Mouse (Mus musculus) embryonic facial prominence, embryonic 15.5 days (tissue): Measurements from ENCODE around the gene Gfer. TPM values are rescaled to one million over a fixed set of nuclear protein-coding genes. Genes with fewer than 3 reads are reported as not detected.
A peak's percentile ranks its signal among the peaks of the same experiment; 100 is the strongest.

ENCODE experiments used
- ATAC-seq: fragments of 200-750 bp; cut with Nextera tagmentation; 2 replicates; pipeline ENCODE4 v1.8.0; 2017; ENCODE audit warnings: low read depth, moderate TSS enrichment; ENCODE audit not compliant: insufficient number of reproducible peaks, low FRiP score, low TSS enrichment
- H3K27ac ChIP-seq: fragments of 300-500 bp; sonication (generic); replicated peaks from 2 replicates; pipeline ENCODE4 v1.5.1; 2015; ENCODE audit warnings: mild to moderate bottlenecking, inconsistent platforms
- H3K27me3 ChIP-seq: fragments of 300-500 bp; sonication (generic); 2 replicates; pipeline ENCODE4 v1.6.1; 2015; ENCODE audit warnings: inconsistent platforms
- H3K36me3 ChIP-seq: fragments of 300-500 bp; sonication (generic); 2 replicates; pipeline ENCODE4 v1.6.1; 2015; ENCODE audit warnings: mild to moderate bottlenecking, inconsistent platforms
- H3K4me1 ChIP-seq: fragments of 300-500 bp; sonication (generic); 2 replicates; pipeline ENCODE4 v1.6.1; 2015; ENCODE audit warnings: inconsistent platforms
- H3K4me2 ChIP-seq: fragments of 300-500 bp; sonication (generic); replicated peaks from 2 replicates; pipeline ENCODE4 v1.6.1; 2015; ENCODE audit warnings: mild to moderate bottlenecking, inconsistent platforms
- H3K4me3 ChIP-seq: fragments of 300-500 bp; sonication (generic); replicated peaks from 2 replicates; pipeline ENCODE4 v1.5.1; 2015; ENCODE audit warnings: mild to moderate bottlenecking, inconsistent platforms
- H3K9ac ChIP-seq: fragments of 300-500 bp; sonication (generic); 2 replicates; pipeline ENCODE4 v1.6.1; 2015; ENCODE audit warnings: inconsistent platforms
- H3K9me3 ChIP-seq: fragments of 300-500 bp; sonication (generic); replicated peaks from 2 replicates; pipeline ENCODE4 v1.6.1; 2016; ENCODE audit warnings: inconsistent platforms
- WGBS: fragments of 180-500 bp; shearing (Covaris S2); methylation state at CpG from one replicate; pipeline ENCODE4 v1.1.7; 2015; 5-methylcytosine and 5-hydroxymethylcytosine counted together
- polyA plus RNA-seq: library from polyadenylated mRNA; unstranded; fragments of >200 nt; fragmentation: Nextera tagmentation; extraction: Ambion mirVana; gene quantifications from 2 replicates; pipeline ENCODE4 v1.2.1, GENCODE M21; 2015

Gene Gfer
- polyA plus RNA-seq, 1 experiment from 2014 or later, result 35.2 TPM

GRCm38 (mm10) chr17:24733434-24734050 is 37.6 kb upstream of the Gfer start:
- 87% methylated on average over 21 of the region's 21 CpGs for WGBS
- no peak for ATAC-seq
- H3K4me3 ChIP-seq, result no peak overlapping the region

GRCm38 (mm10) chr17:24732233-24732935 is 36.4 kb upstream of the Gfer start:
- no peaks in the 10 kb centered on the region for H3K9me3 ChIP-seq
- no peak for ATAC-seq
- H3K4me1 ChIP-seq, result peaks cover 10% of the 10 kb centered on the region
- no peak overlapping the region for H3K4me2 ChIP-seq
- H3K27ac ChIP-seq, result no peak overlapping the region
- no peaks in the 10 kb centered on the region for H3K36me3 ChIP-seq
- H3K9ac ChIP-seq, result no peak overlapping the region
- 0 out of 2 replicates have a peak, but pooled peaks cover 4% of the 10 kb centered on the region for H3K27me3 ChIP-seq
- no peak overlapping the region for H3K4me3 ChIP-seq
- WGBS, result 81% methylated on average over 12 of the region's 12 CpGs

More at GRCm38 (mm10) chr17:24733434-24734050, 37.6 kb upstream of the Gfer start:
- Histone ChIP-seq H3K27me3 (0 out of 2 replicates have a peak, but pooled peaks cover 4% of the 10 kb centered on the region), H3K27ac (no peak overlapping the region), H3K9ac (no peak overlapping the region), H3K9me3 (no peaks in the 10 kb centered on the region), H3K4me1 (peaks cover 15% of the 10 kb centered on the region), H3K36me3 (no peaks in the 10 kb centered on the region), H3K4me2 (no peak overlapping the region)

- 84% methylated on average over 14 of the region's 14 CpGs for WGBS
- Histone ChIP-seq H3K27ac (no peak overlapping the region), H3K4me3 (no peak overlapping the region), H3K9me3 (no peaks in the 10 kb centered on the region), H3K36me3 (no peaks in the 10 kb centered on the region), H3K27me3 (0 out of 2 replicates have a peak, but pooled peaks cover 4% of the 10 kb centered on the region), H3K4me1 (peaks cover 1% of the 10 kb centered on the region; the same call in 1 of the 2 replicates), H3K9ac (no peak overlapping the region), H3K4me2 (no peak overlapping the region)
- ATAC-seq, result no peak
These were observed 34.8 kb upstream of the Gfer start for GRCm38 (mm10) chr17:24730787-24731186.

- ATAC-seq, result no peak
- H3K4me1 ChIP-seq, result no peaks in the 10 kb centered on the region
- H3K36me3 ChIP-seq, result no peaks in the 10 kb centered on the region
- no peaks in the 10 kb centered on the region for H3K9me3 ChIP-seq
- H3K9ac ChIP-seq, result no peak overlapping the region
- 67% methylated on average over 6 of the region's 6 CpGs for WGBS
- H3K4me3 ChIP-seq, result no peak overlapping the region
- H3K4me2 ChIP-seq, result no peak overlapping the region
- 0 out of 2 replicates have a peak, but pooled peaks cover 4% of the 10 kb centered on the region for H3K27me3 ChIP-seq
- H3K27ac ChIP-seq, result no peak overlapping the region
These were observed 33.1 kb upstream of the Gfer start for GRCm38 (mm10) chr17:24729067-24729466.

GRCm38 (mm10) chr17:24728184-24728583 is 32.2 kb upstream of the Gfer start:
- H3K27ac ChIP-seq, result no peak overlapping the region
- WGBS, result 70% methylated on average over 17 of the region's 17 CpGs
- H3K4me1 ChIP-seq, result peaks cover 7% of the 10 kb centered on the region; the same call in 1 of the 2 replicates
- H3K9me3 ChIP-seq, result no peaks in the 10 kb centered on the region
- H3K4me3 ChIP-seq, result no peak overlapping the region
- H3K36me3 ChIP-seq, result no peaks in the 10 kb centered on the region
- 0 out of 2 replicates have a peak, but pooled peaks cover 4% of the 10 kb centered on the region for H3K27me3 ChIP-seq
- H3K4me2 ChIP-seq, result no peak overlapping the region
- no peak overlapping the region for H3K9ac ChIP-seq
- ATAC-seq, result no peak

- H3K9me3 ChIP-seq, result no peaks in the 10 kb centered on the region
- ATAC-seq, result no peak
- H3K9ac ChIP-seq, result no peak within 1 kb of the TSS
- H3K36me3 ChIP-seq, result 0 out of 2 replicates have a peak, but pooled peaks cover 1% of the 10 kb centered on the region
- H3K27ac ChIP-seq, result no peak within 1 kb of the TSS
- H3K27me3 ChIP-seq, result 0 out of 2 replicates have a peak, but pooled peaks cover 4% of the 10 kb centered on the region
- no peak within 1 kb of the TSS for H3K4me3 ChIP-seq
- H3K4me1 ChIP-seq, result peaks cover 12% of the 10 kb centered on the region; the same call in 1 of the 2 replicates
- no peak within 1 kb of the TSS for H3K4me2 ChIP-seq
- WGBS, result 53% methylated on average over 2 of the region's 2 CpGs
These were observed 31.7 kb upstream of the Gfer start, which contains the start of gene Rpl3l for GRCm38 (mm10) chr17:24727618-24728017. TSS of gene Rpl3l (plus strand) at chr17:24727820.

- Histone ChIP-seq H3K4me1 (peaks cover 26% of the 10 kb centered on the region), H3K9ac (no peak overlapping the region), H3K9me3 (no peaks in the 10 kb centered on the region), H3K27me3 (no peaks in the 10 kb centered on the region), H3K36me3 (peaks cover 15% of the 10 kb centered on the region), H3K4me3 (no peak overlapping the region), H3K27ac (no peak overlapping the region), H3K4me2 (no peak overlapping the region)
- 63% methylated on average over 3 of the region's 3 CpGs for WGBS
- ATAC-seq, result no peak
These were observed 29.9 kb upstream of the Gfer start for GRCm38 (mm10) chr17:24725637-24726390.

- peak within 1 kb of the TSS; percentile 62 for H3K4me2 ChIP-seq
- no peaks in the 10 kb centered on the region for H3K27me3 ChIP-seq
- peaks cover 15% of the 10 kb centered on the region for H3K36me3 ChIP-seq
- H3K27ac ChIP-seq, result peak within 1 kb of the TSS; percentile 86
- ATAC-seq, result peak; percentile 69
- no peaks in the 10 kb centered on the region for H3K9me3 ChIP-seq
- peak within 1 kb of the TSS; percentile 92 for H3K9ac ChIP-seq
- peak within 1 kb of the TSS; percentile 93 for H3K4me3 ChIP-seq
- peaks cover 26% of the 10 kb centered on the region for H3K4me1 ChIP-seq
- WGBS, result under 1% methylated on average over 30 of the region's 30 CpGs
These were observed 28.2 kb upstream of the Gfer start, which contains the start of gene Ndufb10 for GRCm38 (mm10) chr17:24724184-24724583. TSS of gene Ndufb10 (minus strand) at chr17:24724478.

- no peaks in the 10 kb centered on the region for H3K27me3 ChIP-seq
- peaks cover 15% of the 10 kb centered on the region for H3K36me3 ChIP-seq
- WGBS, result under 1% methylated on average over 15 of the region's 15 CpGs
- H3K27ac ChIP-seq, result peak overlapping the region; percentile 86
- no peaks in the 10 kb centered on the region for H3K9me3 ChIP-seq
- H3K9ac ChIP-seq, result peak overlapping the region; percentile 92
- H3K4me2 ChIP-seq, result peak overlapping the region; percentile 62
- peak overlapping the region; percentile 93 for H3K4me3 ChIP-seq
- 0 out of 2 replicates have a peak, but pooled peaks have one; percentile 1 for ATAC-seq
- H3K4me1 ChIP-seq, result peaks cover 28% of the 10 kb centered on the region
These were observed 27.9 kb upstream of the Gfer start for GRCm38 (mm10) chr17:24723881-24724180.

- Histone ChIP-seq H3K4me3 (peak overlapping the region; percentile 93), H3K9me3 (no peaks in the 10 kb centered on the region), H3K9ac (peak overlapping the region; percentile 92), H3K27me3 (no peaks in the 10 kb centered on the region), H3K27ac (peak overlapping the region; percentile 86), H3K4me1 (peaks cover 32% of the 10 kb centered on the region), H3K36me3 (peaks cover 15% of the 10 kb centered on the region), H3K4me2 (peak overlapping the region; percentile 62)
- 1% methylated on average over 12 of the region's 12 CpGs for WGBS
- ATAC-seq, result no peak
These were observed 27.3 kb upstream of the Gfer start for GRCm38 (mm10) chr17:24723122-24723880.
